Mouse (Mus musculus) CH12.LX (cell line): ENCODE results near the gene Spast.

Experiments used
- E2F4 ChIP-seq: IDR thresholded peaks from 2 replicates; pipeline ENCODE4 v1.6.1; 2011; ENCODE audit warnings: low read depth, low read length, improper control_type of control experiment; ENCODE audit not compliant: insufficient replicate concordance
- ETS1 ChIP-seq: conservative IDR thresholded peaks from 2 replicates; pipeline ENCODE4 v1.6.1; 2012; ENCODE audit warnings: low read depth, mild to moderate bottlenecking, inconsistent platforms, low read length, improper control_type of control experiment, moderate library complexity
- TCF12 ChIP-seq: IDR thresholded peaks from 2 replicates; pipeline ENCODE4 v1.6.1; 2014; ENCODE audit warnings: low read depth, mild to moderate bottlenecking, inconsistent platforms, low read length, improper control_type of control experiment

- no peak for TF ChIP-seq ETS1
- no peak for TF ChIP-seq TCF12
- TF ChIP-seq E2F4: no peak
Measured at GRCm38 (mm10) chr17:74322400-74323054, 16.3 kb upstream of the Spast start.
